Comparison of ENCODE assay signal across 8 mouse cellular contexts in the genomic region with DNA sequence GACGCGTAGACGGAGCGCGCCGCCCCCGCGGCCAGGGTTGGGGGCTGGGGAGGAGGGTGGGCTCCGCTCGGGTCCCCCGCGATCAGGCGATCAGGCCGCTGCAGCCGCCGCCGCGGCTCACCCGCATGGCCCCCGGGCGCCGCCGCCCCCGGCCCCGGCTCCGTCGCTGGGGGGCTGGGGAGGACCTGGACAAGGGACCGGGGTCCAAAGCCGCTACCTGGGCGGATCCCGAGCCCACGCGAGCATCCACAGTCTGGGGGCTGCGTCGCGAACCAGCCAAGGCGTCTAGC. TPM values are rescaled to one million over a fixed set of nuclear protein-coding genes. Genes with fewer than 3 reads are reported as not detected.
DNase-seq lines count a peak whose midpoint lies in the region; ATAC-seq and TF ChIP-seq lines count a peak whose summit lies in the region.

No protein-coding gene starts in this region.

- peak overlapping the region; percentile 42; the same call in 1 of the 2 replicates for H3K27ac ChIP-seq in kidney, embryonic 14.5 days (ENCODE audit: low read depth, low read length)
- H3K27ac ChIP-seq in cortical plate, adult 2 months (ENCODE audit: insufficient read depth, low read length), result peak overlapping the region; percentile 98
- no peak overlapping the region for H3K27ac ChIP-seq in hindbrain, embryonic 12.5 days
- no peak overlapping the region for H3K27ac ChIP-seq in midbrain, embryonic 11.5 days (ENCODE audit: low read depth, low read length)

- H3K4me3 ChIP-seq in kidney, embryonic 14.5 days (ENCODE audit: low read length), result peak overlapping the region; percentile 67
- peak overlapping the region; percentile 98 for H3K4me3 ChIP-seq in cortical plate, adult 2 months (ENCODE audit: insufficient read depth, low read length)
- peak overlapping the region; percentile 51 for H3K4me3 ChIP-seq in hindbrain, embryonic 12.5 days
- H3K4me3 ChIP-seq in midbrain, embryonic 11.5 days (ENCODE audit: low read depth, low read length), result peak overlapping the region; percentile 57

- H3K36me3 ChIP-seq in kidney, embryonic 14.5 days (ENCODE audit: control insufficient read depth, insufficient read depth, low read length), result no peaks in the 10 kb centered on the region
- H3K36me3 ChIP-seq in hindbrain, embryonic 12.5 days, result no peaks in the 10 kb centered on the region
- H3K36me3 ChIP-seq in midbrain, embryonic 11.5 days (ENCODE audit: control insufficient read depth, insufficient read depth, low read length), result no peaks in the 10 kb centered on the region

- ATAC-seq in kidney, embryonic 14.5 days (ENCODE audit: low FRiP score, low TSS enrichment), result no peak
- no peak for ATAC-seq in hindbrain, embryonic 12.5 days (ENCODE audit: low FRiP score)
- ATAC-seq in midbrain, embryonic 11.5 days (ENCODE audit: low FRiP score), result no peak

- under 1% methylated on average over 36 of the region's 37 CpGs for WGBS in kidney, embryonic 14.5 days
- under 1% methylated on average over 27 of the region's 37 CpGs for WGBS in hindbrain, embryonic 12.5 days
- WGBS in midbrain, embryonic 11.5 days, result under 1% methylated on average over 36 of the region's 37 CpGs

- peak overlapping the region; percentile 82 for H3K9ac ChIP-seq in kidney, embryonic 14.5 days (ENCODE audit: low read depth, low read length)
- H3K9ac ChIP-seq in hindbrain, embryonic 12.5 days, result peak overlapping the region; percentile 74
- H3K9ac ChIP-seq in midbrain, embryonic 11.5 days (ENCODE audit: low read length), result peak overlapping the region; percentile 3; the same call in 1 of the 2 replicates

- peaks cover 31% of the 10 kb centered on the region; the same call in 1 of the 2 replicates for H3K4me1 ChIP-seq in kidney, embryonic 14.5 days (ENCODE audit: control insufficient read depth, insufficient read depth, low read length)
- 0 out of 2 replicates have a peak, but pooled peaks cover 2% of the 10 kb centered on the region for H3K4me1 ChIP-seq in cortical plate, adult 2 months (ENCODE audit: control insufficient read depth, insufficient read depth, low read length)
- peaks cover 31% of the 10 kb centered on the region for H3K4me1 ChIP-seq in hindbrain, embryonic 12.5 days
- H3K4me1 ChIP-seq in midbrain, embryonic 11.5 days (ENCODE audit: control insufficient read depth, insufficient read depth, low read length), result peaks cover 22% of the 10 kb centered on the region

- no peak for DNase-seq in kidney, adult 11 months
- DNase-seq in midbrain, embryonic 11.5 days (ENCODE audit: low spot score, missing footprints), result peak; percentile 90
- no peak for DNase-seq in right cerebral cortex, adult 2 months (ENCODE audit: low spot score in 2 of 2)
- DNase-seq in MN1 (ENCODE audit: low spot score), result no peak
- no peak for DNase-seq in natural killer cell, adult 2 months (ENCODE audit: low spot score in 2 of 2)

- peaks cover 56% of the 10 kb centered on the region for H3K27me3 ChIP-seq in kidney, embryonic 14.5 days (ENCODE audit: control insufficient read depth, insufficient read depth, low read length)
- H3K27me3 ChIP-seq in hindbrain, embryonic 12.5 days, result peaks cover 77% of the 10 kb centered on the region
- peaks cover 62% of the 10 kb centered on the region for H3K27me3 ChIP-seq in midbrain, embryonic 11.5 days (ENCODE audit: control insufficient read depth, insufficient read depth, low read length)

- H3K9me3 ChIP-seq in kidney, embryonic 14.5 days (ENCODE audit: control insufficient read depth, low read length), result no peaks in the 10 kb centered on the region
- no peaks in the 10 kb centered on the region for H3K9me3 ChIP-seq in hindbrain, embryonic 12.5 days (replicated peaks)
- H3K9me3 ChIP-seq in midbrain, embryonic 11.5 days (ENCODE audit: control insufficient read depth, low read length), result no peaks in the 10 kb centered on the region

- TF ChIP-seq CTCF in cortical plate, adult 2 months (IDR thresholded peaks at IDR 0.05; ENCODE audit: extremely low read depth, insufficient read depth, low read length), result no peak

- peak overlapping the region; percentile 99 for H3K4me2 ChIP-seq in kidney, embryonic 14.5 days (replicated peaks; ENCODE audit: low read depth, low read length)
- H3K4me2 ChIP-seq in hindbrain, embryonic 12.5 days (replicated peaks), result peak overlapping the region; percentile 89
- peak overlapping the region; percentile 38 for H3K4me2 ChIP-seq in midbrain, embryonic 11.5 days

- TF ChIP-seq POLR2A in cortical plate, adult 2 months (IDR thresholded peaks at IDR 0.05; ENCODE audit: extremely low read depth, insufficient read depth, low read length), result no peak

RNA-seq across cellular contexts. Expression of gene Pdgfb, which starts 0.8 kb away (rescaled TPM):
- polyA plus RNA-seq in kidney, embryonic 14.5 days (2014; fragmentation: Nextera tagmentation; extraction: Ambion mirVana), result 5.0 and 5.8 TPM in 2 replicates
- polyA plus RNA-seq in cortical plate, adult 2 months (2012; rRNA removed), result 32.2 and 34.5 TPM in 2 replicates
- 2.5 and 3.2 TPM in 2 replicates for polyA plus RNA-seq in hindbrain, embryonic 12.5 days (2016; fragmentation: Nextera tagmentation; extraction: Ambion mirVana)
- polyA plus RNA-seq in midbrain, embryonic 11.5 days (2014; fragmentation: Nextera tagmentation; extraction: Ambion mirVana), result 1.5 and 2.0 TPM in 2 replicates

RNA-seq across cellular contexts. Expression of gene Cbx7, which starts 43.1 kb away (rescaled TPM):
- 1.5 and 2.0 TPM in 2 replicates for polyA plus RNA-seq in kidney, embryonic 14.5 days (2014; fragmentation: Nextera tagmentation; extraction: Ambion mirVana)
- 58.4 and 62.6 TPM in 2 replicates for polyA plus RNA-seq in cortical plate, adult 2 months (2012; rRNA removed)
- polyA plus RNA-seq in hindbrain, embryonic 12.5 days (2016; fragmentation: Nextera tagmentation; extraction: Ambion mirVana), result 3.1 and 4.2 TPM in 2 replicates
- polyA plus RNA-seq in midbrain, embryonic 11.5 days (2014; fragmentation: Nextera tagmentation; extraction: Ambion mirVana), result 1.4 and 1.9 TPM in 2 replicates

Comparison
In these comparisons a context has a peak if more than half of its experiments do, and no peak if none do; other contexts are left out.
1. H3K27ac ChIP-seq: peak in kidney, embryonic 14.5 days (single experiment) and cortical plate, adult 2 months (single experiment); none in hindbrain, embryonic 12.5 days (single experiment) and midbrain, embryonic 11.5 days (single experiment).
2. H3K4me2 ChIP-seq: peak in every context shown above with its lines; median percentile 99 in kidney, embryonic 14.5 days; 89 in hindbrain, embryonic 12.5 days; 38 in midbrain, embryonic 11.5 days.
3. H3K9ac ChIP-seq: peak in every context shown above with its lines; median percentile 82 in kidney, embryonic 14.5 days; 74 in hindbrain, embryonic 12.5 days; 3 in midbrain, embryonic 11.5 days.
4. RNA of gene Cbx7, which starts 43.1 kb away (polyA plus RNA-seq): 58.4 to 62.6 TPM in cortical plate, adult 2 months; 3.1 to 4.2 TPM in hindbrain, embryonic 12.5 days, 1.5 to 2.0 TPM in kidney, embryonic 14.5 days and 1.4 to 1.9 TPM in midbrain, embryonic 11.5 days; every median in the first group is over 10 times any median in the second.
5. Peak in every context shown above with its lines, with median percentiles within 50 percentile points of each other: H3K4me3 ChIP-seq.